Mouse (Mus musculus): ENCODE measurements at regions not wholly inside any gene's neighbourhood (a gene's known extent, or its start where the extent isn't known, plus 50 kb on each side); places are given as distances from the start of the nearest gene placed in this dataset.

GRCm38 (mm10) chr1:138908860-138909259 is 52.2 kb upstream of the 2310009B15Rik start:
- no peak for ATAC-seq (replicated peaks; ENCODE audit: poor library complexity)

DNA sequence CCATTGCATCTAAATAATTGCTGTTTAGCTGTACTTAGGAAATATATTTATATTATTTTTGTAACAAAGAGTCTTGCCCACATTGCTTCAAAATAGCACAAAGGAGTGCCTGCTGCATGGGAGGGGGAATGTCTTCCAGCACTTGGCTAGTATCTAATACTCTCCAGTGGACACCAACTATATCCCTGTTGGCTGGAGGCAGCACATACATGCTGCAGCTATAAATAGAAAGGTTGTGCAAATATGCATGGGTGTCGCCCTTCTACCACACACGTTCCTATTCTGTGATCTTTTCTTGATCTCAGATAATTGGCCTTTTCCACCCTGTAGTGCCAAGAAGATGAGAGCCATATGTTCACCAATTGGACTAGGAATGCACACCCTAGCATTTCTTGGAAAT is 53.0 kb upstream of the 2310009B15Rik start:
- ATAC-seq (replicated peaks; ENCODE audit: poor library complexity): no peak

GRCm38 (mm10) chr1:138912156-138912616 is 51.0 kb upstream of the Dennd1b start:
- ATAC-seq (replicated peaks; ENCODE audit: poor library complexity): peak; percentile 98

GRCm38 (mm10) chr1:138912928-138913327 is 50.3 kb upstream of the Dennd1b start:
- no peak for ATAC-seq (replicated peaks; ENCODE audit: poor library complexity)

GRCm38 (mm10) chr1:138913428-138913827 is 49.8 kb upstream of the Dennd1b start:
- ATAC-seq (replicated peaks; ENCODE audit: poor library complexity): no peak

All from megakaryocyte progenitor cell, adult 5-6 weeks (primary cell).